Mouse (Mus musculus) spleen, embryonic (tissue): Measurements from ENCODE around the gene Zmynd8.

Source experiments
- CTCF ChIA-PET: fragments of 350-600 bp; sonication (Branson Sonifier 250); formaldehyde crosslinking; loops from one replicate; lab custom pipeline; 2022; lab: Charles Lee

Gene Zmynd8

GRCm38 (mm10) chr2:165900351-165901126 is 1.7 kb upstream of the Zmynd8 start:
- CTCF ChIA-PET = no interaction called here

- CTCF ChIA-PET = no interaction called here
These were observed 1.1 kb upstream of the Zmynd8 start for GRCm38 (mm10) chr2:165899923-165900322.

GRCm38 (mm10) chr2:165899474-165899873 is 658 bp upstream of the Zmynd8 start:
- CTCF ChIA-PET = no interaction called here

- CTCF ChIA-PET = interaction anchor here (0.6 kb wide), 1 partner anchor 98 kb away, joined by 3 read pairs; no protein-coding TSS in a partner anchor
These were observed 2.6 kb downstream of the Zmynd8 start for GRCm38 (mm10) chr2:165896171-165896570.

- CTCF ChIA-PET = interaction anchor here (0.6 to 0.9 kb wide), 3 partner anchors 14 to 502 kb away, joined by 3 to 16 read pairs (median 6); no protein-coding TSS in a partner anchor
These were observed 3.1 kb downstream of the Zmynd8 start for GRCm38 (mm10) chr2:165895687-165896086.

- CTCF ChIA-PET = no interaction called here
These were observed 4.3 kb downstream of the Zmynd8 start for GRCm38 (mm10) chr2:165894533-165894932.

- CTCF ChIA-PET = no interaction called here
These were observed 5.6 kb downstream of the Zmynd8 start for GRCm38 (mm10) chr2:165893232-165893631.

- CTCF ChIA-PET = no interaction called here
These were observed 6.2 kb downstream of the Zmynd8 start for GRCm38 (mm10) chr2:165892626-165893025.

- CTCF ChIA-PET = interaction anchor here (0.6 kb wide), 1 partner anchor 52 kb away, joined by 3 read pairs; no protein-coding TSS in a partner anchor
These were observed 8.4 kb downstream of the Zmynd8 start for GRCm38 (mm10) chr2:165890401-165890800.

GRCm38 (mm10) chr2:165889874-165890273 is 8.9 kb downstream of the Zmynd8 start:
- CTCF ChIA-PET = interaction anchor here (0.6 kb wide), 1 partner anchor 52 kb away, joined by 3 read pairs; no protein-coding TSS in a partner anchor

- CTCF ChIA-PET = interaction anchor here (0.6 kb wide), 1 partner anchor 56 kb away, joined by 3 read pairs; no protein-coding TSS in a partner anchor
These were observed 9.6 kb downstream of the Zmynd8 start for GRCm38 (mm10) chr2:165889266-165889665.

- CTCF ChIA-PET = interaction anchor here (0.6 kb wide), 1 partner anchor 56 kb away, joined by 3 read pairs; no protein-coding TSS in a partner anchor
These were observed 10.0 kb downstream of the Zmynd8 start for GRCm38 (mm10) chr2:165888813-165889221.

GRCm38 (mm10) chr2:165888396-165888795 is 10.4 kb downstream of the Zmynd8 start:
- CTCF ChIA-PET = no interaction called here

GRCm38 (mm10) chr2:165886857-165887628 is 11.8 kb downstream of the Zmynd8 start:
- CTCF ChIA-PET = interaction anchor here (0.5 to 0.6 kb wide), 3 partner anchors 18 to 1067 kb away, joined by 3 to 6 read pairs (median 3); no protein-coding TSS in a partner anchor

- CTCF ChIA-PET = interaction anchor here (0.6 kb wide), 1 partner anchor 18 kb away, joined by 3 read pairs; no protein-coding TSS in a partner anchor
These were observed 12.3 kb downstream of the Zmynd8 start for GRCm38 (mm10) chr2:165886482-165886856.

- CTCF ChIA-PET = no interaction called here
These were observed 12.9 kb downstream of the Zmynd8 start for GRCm38 (mm10) chr2:165885951-165886320.

GRCm38 (mm10) chr2:165885225-165885950 is 13.4 kb downstream of the Zmynd8 start:
- CTCF ChIA-PET = interaction anchor here (0.5 to 1.4 kb wide), 2 partner anchors 17 to 59 kb away, joined by 3 read pairs; no protein-coding TSS in a partner anchor

GRCm38 (mm10) chr2:165884577-165885224 is 14.1 kb downstream of the Zmynd8 start:
- CTCF ChIA-PET = interaction anchor here (0.5 to 1.4 kb wide), 4 partner anchors 16 to 1017 kb away, joined by 3 read pairs; no protein-coding TSS in a partner anchor

GRCm38 (mm10) chr2:165883846-165884576 is 14.8 kb downstream of the Zmynd8 start:
- CTCF ChIA-PET = interaction anchor here (0.5 to 1.4 kb wide), 4 partner anchors 15 to 1458 kb away, joined by 3 to 4 read pairs (median 3); no protein-coding TSS in a partner anchor

- CTCF ChIA-PET = interaction anchor here (0.6 to 1.1 kb wide), 3 partner anchors 25 to 66 kb away, joined by 3 to 14 read pairs (median 3); no protein-coding TSS in a partner anchor
These were observed 15.8 kb downstream of the Zmynd8 start for GRCm38 (mm10) chr2:165883006-165883405.
